Mouse (Mus musculus) limb, embryonic 13.5 days (tissue): ENCODE data around the gene Klk11. TPM values are rescaled to one million over a fixed set of nuclear protein-coding genes. Genes with fewer than 3 reads are reported as not detected.

Experiments
- ATAC-seq: fragments of 200-750 bp; cut with Nextera tagmentation; 2 replicates; pipeline ENCODE4 v1.8.0; 2017; ENCODE audit warnings: low read depth, moderate number of reproducible peaks, moderate TSS enrichment; ENCODE audit not compliant: low FRiP score
- H3K27ac ChIP-seq: fragments of 300-500 bp; sonication (generic); 2 replicates; pipeline ENCODE4 v1.5.1; 2015; ENCODE audit warnings: inconsistent platforms, mild to moderate bottlenecking, moderate library complexity
- H3K27me3 ChIP-seq: fragments of 300-500 bp; sonication (generic); 2 replicates; pipeline ENCODE4 v1.6.1; 2015; ENCODE audit warnings: mild to moderate bottlenecking, inconsistent platforms
- H3K36me3 ChIP-seq: fragments of 300-500 bp; sonication (generic); 2 replicates; pipeline ENCODE4 v1.6.1; 2015; ENCODE audit warnings: inconsistent platforms, mild to moderate bottlenecking, moderate library complexity
- H3K4me1 ChIP-seq: fragments of 300-500 bp; sonication (generic); 2 replicates; pipeline ENCODE4 v1.6.1; 2015; ENCODE audit warnings: inconsistent platforms
- H3K4me2 ChIP-seq: fragments of 300-500 bp; sonication (generic); replicated peaks from 2 replicates; pipeline ENCODE4 v1.6.1; 2015; ENCODE audit warnings: inconsistent platforms, mild to moderate bottlenecking, moderate library complexity
- H3K4me3 ChIP-seq: fragments of 300-500 bp; sonication (generic); 2 replicates; pipeline ENCODE4 v1.5.1; 2015; ENCODE audit warnings: moderate library complexity, mild to moderate bottlenecking, inconsistent platforms
- H3K9ac ChIP-seq: fragments of 300-500 bp; sonication (generic); 2 replicates; pipeline ENCODE4 v1.6.1; 2015; ENCODE audit warnings: mild to moderate bottlenecking, inconsistent platforms
- H3K9me3 ChIP-seq: fragments of 300-500 bp; sonication (generic); 2 replicates; pipeline ENCODE4 v1.6.1; 2016; ENCODE audit warnings: inconsistent platforms
- WGBS: fragments of 180-500 bp; shearing (Covaris S2); methylation state at CpG from one replicate; pipeline ENCODE4 v1.1.7; 2015; 5-methylcytosine and 5-hydroxymethylcytosine counted together
- polyA plus RNA-seq: library from polyadenylated mRNA; unstranded; fragments of >200 nt; fragmentation: Nextera tagmentation; extraction: Ambion mirVana; gene quantifications from 2 replicates; pipeline ENCODE4 v1.2.1, GENCODE M21; 2015

Gene Klk11
- polyA plus RNA-seq = 0.27 and 0.70 TPM in 2 replicates

DNA sequence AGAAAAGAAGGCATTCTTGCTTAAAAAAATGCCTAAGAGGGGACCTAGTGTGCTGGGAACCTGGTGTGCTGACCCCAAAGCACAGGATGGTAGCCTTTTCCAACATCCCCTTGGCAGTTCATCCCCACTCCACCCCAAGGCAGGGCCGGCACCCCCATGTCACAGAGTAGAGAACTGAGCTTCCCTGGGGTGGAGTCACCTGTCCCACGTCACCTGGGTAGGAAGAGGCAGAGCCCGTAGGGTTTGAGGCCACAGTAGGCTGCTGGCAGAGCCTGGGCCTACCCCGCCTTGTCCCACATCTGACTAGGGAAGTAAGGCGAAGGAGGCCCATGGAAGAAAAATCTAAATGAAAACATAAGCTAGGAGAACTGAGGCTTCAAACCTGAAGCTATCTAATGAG is at the start of gene Klk11:
Gene Klk11, plus strand, starts transcription at position 241 of the 400 bp plus-strand sequence.
- no peaks in the 10 kb centered on the region for H3K36me3 ChIP-seq
- no peaks in the 10 kb centered on the region for H3K9me3 ChIP-seq
- 86% methylated on average over 5 of the region's 5 CpGs for WGBS
- ATAC-seq = no peak
- H3K27me3 ChIP-seq = no peaks in the 10 kb centered on the region
- H3K4me2 ChIP-seq = no peak within 1 kb of the TSS
- H3K4me1 ChIP-seq = no peaks in the 10 kb centered on the region
- no peak within 1 kb of the TSS for H3K27ac ChIP-seq
- H3K9ac ChIP-seq = no peak within 1 kb of the TSS
- no peak within 1 kb of the TSS for H3K4me3 ChIP-seq

DNA sequence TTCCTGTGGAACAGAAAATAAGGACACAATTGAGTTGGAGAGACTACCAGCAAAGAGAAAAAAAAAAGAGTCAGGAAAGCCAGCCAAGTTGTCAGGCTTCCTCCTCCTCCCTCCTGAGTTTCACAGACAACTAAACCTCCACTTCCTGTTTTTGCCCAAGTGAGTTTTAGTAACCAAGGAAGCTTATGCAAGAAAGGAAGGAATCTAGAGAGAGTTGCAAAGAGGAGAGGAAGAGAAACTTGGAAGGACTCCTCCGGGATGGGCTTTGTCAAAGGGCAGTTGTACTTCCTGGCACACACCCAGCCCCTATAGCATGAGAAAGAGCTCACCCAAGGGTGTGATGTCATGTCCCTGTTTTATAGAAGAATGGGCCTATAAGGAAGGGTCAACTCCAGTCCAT is 26.6 kb upstream of the Klk11 start:
- no peak overlapping the region for H3K9ac ChIP-seq
- no peaks in the 10 kb centered on the region for H3K27me3 ChIP-seq
- H3K36me3 ChIP-seq = no peaks in the 10 kb centered on the region
- no peak for ATAC-seq
- H3K4me2 ChIP-seq = no peak overlapping the region
- H3K9me3 ChIP-seq = no peaks in the 10 kb centered on the region
- no peaks in the 10 kb centered on the region for H3K4me1 ChIP-seq
- WGBS = 75% methylated on average over 1 of the region's 1 CpGs
- no peak overlapping the region for H3K27ac ChIP-seq
- no peak overlapping the region for H3K4me3 ChIP-seq

DNA sequence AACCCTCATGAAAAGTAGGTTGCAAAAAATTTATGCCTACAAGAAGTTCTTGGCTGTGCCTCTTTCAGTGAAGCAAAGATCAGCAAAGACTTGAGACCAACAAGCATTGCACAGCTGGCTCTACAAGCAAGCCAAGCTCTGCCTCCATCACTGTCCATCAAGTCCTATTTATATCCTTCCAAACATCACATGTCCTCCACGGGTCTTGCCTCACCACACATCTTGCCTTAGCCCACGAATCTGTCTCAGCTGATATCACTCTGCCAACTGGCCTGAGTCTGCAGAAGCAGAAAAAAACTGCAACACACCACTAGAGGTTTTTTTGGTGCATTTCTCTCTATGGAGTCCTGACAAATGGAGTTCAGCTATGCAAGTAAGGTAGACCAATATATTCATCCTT is 21.6 kb upstream of the Klk11 start:
- Histone ChIP-seq H3K4me3 (no peak overlapping the region), H3K4me1 (no peaks in the 10 kb centered on the region), H3K9ac (no peak overlapping the region), H3K27ac (no peak overlapping the region), H3K4me2 (no peak overlapping the region), H3K36me3 (no peaks in the 10 kb centered on the region), H3K9me3 (no peaks in the 10 kb centered on the region), H3K27me3 (no peaks in the 10 kb centered on the region)
- WGBS = 70% methylated on average over 2 of the region's 2 CpGs
- no peak for ATAC-seq

DNA sequence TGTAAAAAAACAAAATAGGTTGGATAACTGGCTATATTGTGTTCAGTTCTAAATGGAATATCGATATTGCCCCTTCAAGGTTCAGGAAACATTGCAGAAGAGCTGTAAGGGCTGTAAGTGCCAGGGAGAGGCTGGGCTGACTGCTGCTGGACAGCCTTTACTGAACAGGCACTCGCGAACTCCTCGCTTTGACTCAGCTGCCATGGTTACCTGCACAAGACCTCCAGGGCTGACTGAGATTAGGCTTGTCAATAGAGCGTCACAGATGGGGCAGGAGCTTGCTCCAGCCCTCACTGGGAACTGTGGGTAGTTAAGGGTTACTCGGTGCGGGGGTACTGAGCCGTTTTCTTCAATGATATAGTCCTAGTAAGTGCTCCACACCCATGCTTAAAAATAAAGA is 7.9 kb upstream of the Klk11 start:
- no peak overlapping the region for H3K4me3 ChIP-seq
- H3K36me3 ChIP-seq = no peaks in the 10 kb centered on the region
- no peak overlapping the region for H3K9ac ChIP-seq
- H3K27me3 ChIP-seq = no peaks in the 10 kb centered on the region
- no peaks in the 10 kb centered on the region for H3K4me1 ChIP-seq
- WGBS = 69% methylated on average over 8 of the region's 8 CpGs
- H3K27ac ChIP-seq = no peak overlapping the region
- no peak overlapping the region for H3K4me2 ChIP-seq
- no peak for ATAC-seq
- H3K9me3 ChIP-seq = no peaks in the 10 kb centered on the region

DNA sequence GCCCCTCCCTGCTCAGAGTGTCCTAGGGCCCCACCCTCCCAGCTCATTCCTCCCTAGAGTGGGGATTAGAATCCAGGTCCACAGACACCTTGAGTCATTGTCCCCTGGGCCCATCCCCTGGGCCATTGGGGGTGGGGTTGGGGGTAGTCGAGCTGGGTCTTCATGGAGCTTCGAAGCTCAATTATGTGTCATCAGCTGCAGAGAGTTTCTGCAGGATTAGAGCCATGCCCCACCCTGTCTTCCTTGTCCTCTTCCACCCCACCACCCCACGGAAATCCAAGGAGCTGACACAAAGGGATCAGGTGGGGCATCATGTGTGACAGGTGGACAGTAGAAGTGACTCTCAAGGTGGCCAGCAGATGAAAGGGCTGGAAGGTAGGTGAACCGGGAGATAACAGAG is 5.8 kb upstream of the Klk11 start, which contains the start of gene Klk12:
Gene Klk12, plus strand, starts transcription at position 301 of the 400 bp plus-strand sequence.
- no peak within 1 kb of the TSS for H3K9ac ChIP-seq
- no peaks in the 10 kb centered on the region for H3K9me3 ChIP-seq
- no peak for ATAC-seq
- no peaks in the 10 kb centered on the region for H3K36me3 ChIP-seq
- no peaks in the 10 kb centered on the region for H3K4me1 ChIP-seq
- no peak within 1 kb of the TSS for H3K4me2 ChIP-seq
- H3K27ac ChIP-seq = no peak within 1 kb of the TSS
- no peaks in the 10 kb centered on the region for H3K27me3 ChIP-seq
- WGBS = 78% methylated on average over 4 of the region's 4 CpGs
- no peak within 1 kb of the TSS for H3K4me3 ChIP-seq

DNA sequence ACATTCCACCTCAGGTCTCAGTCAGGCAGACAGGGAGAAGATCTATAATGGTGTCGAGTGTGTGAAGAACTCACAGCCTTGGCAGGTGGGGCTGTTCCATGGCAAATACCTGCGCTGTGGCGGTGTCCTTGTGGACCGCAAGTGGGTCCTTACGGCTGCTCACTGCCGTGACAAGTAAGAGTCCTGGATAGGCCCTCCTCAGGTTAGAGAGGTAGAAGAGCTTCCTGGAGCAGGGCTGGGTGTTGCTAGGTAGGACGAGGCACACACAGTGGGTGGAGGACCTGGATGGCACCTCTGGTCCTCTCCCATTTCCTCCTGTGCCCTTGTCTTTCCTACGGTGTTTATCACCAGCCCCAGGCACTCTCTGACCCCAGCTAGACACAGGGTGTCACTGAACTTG is 4.8 kb upstream of the Klk11 start:
- Histone ChIP-seq H3K27me3 (no peaks in the 10 kb centered on the region), H3K4me1 (no peaks in the 10 kb centered on the region), H3K9me3 (no peaks in the 10 kb centered on the region), H3K27ac (no peak overlapping the region), H3K4me3 (no peak overlapping the region), H3K36me3 (no peaks in the 10 kb centered on the region), H3K9ac (no peak overlapping the region), H3K4me2 (no peak overlapping the region)
- ATAC-seq = no peak
- 87% methylated on average over 8 of the region's 8 CpGs for WGBS

DNA sequence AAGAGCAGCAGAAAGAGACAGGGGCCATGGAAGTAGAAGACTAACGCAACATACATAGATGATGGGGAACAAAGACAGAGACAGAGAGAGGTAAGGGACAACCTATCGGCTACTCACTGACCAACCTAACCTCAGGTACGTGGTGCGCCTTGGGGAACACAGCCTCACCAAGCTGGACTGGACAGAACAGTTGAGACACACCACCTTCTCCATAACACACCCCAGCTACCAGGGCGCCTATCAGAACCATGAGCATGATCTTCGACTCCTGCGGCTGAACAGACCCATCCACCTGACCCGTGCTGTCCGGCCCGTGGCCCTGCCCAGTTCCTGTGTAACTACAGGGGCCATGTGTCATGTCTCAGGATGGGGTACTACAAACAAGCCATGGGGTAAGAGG is 3.7 kb upstream of the Klk11 start:
- no peaks in the 10 kb centered on the region for H3K9me3 ChIP-seq
- no peaks in the 10 kb centered on the region for H3K27me3 ChIP-seq
- no peak overlapping the region for H3K4me3 ChIP-seq
- H3K4me2 ChIP-seq = no peak overlapping the region
- no peak overlapping the region for H3K9ac ChIP-seq
- H3K4me1 ChIP-seq = no peaks in the 10 kb centered on the region
- ATAC-seq = no peak
- H3K27ac ChIP-seq = no peak overlapping the region
- 92% methylated on average over 10 of the region's 10 CpGs for WGBS
- H3K36me3 ChIP-seq = no peaks in the 10 kb centered on the region

DNA sequence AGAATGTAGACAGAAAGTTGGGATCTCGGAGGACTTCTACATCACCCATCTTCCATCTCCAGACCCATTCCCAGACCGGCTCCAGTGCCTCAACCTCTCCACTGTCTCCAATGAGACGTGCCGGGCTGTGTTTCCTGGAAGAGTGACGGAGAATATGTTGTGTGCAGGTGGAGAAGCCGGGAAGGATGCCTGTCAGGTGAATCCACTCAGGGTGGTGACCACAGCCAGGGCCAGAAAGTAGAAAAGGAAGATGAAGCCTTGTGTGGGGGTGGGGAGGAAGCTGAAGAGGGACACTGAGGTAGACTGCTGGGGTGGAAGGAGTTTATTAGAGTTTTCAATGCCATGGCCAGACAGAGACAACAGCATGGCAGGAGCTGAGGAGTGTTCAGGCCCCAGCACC is 2.5 kb upstream of the Klk11 start:
- Histone ChIP-seq H3K4me3 (no peak overlapping the region), H3K27me3 (no peaks in the 10 kb centered on the region), H3K4me2 (no peak overlapping the region), H3K9ac (no peak overlapping the region), H3K27ac (no peak overlapping the region), H3K4me1 (no peaks in the 10 kb centered on the region), H3K9me3 (no peaks in the 10 kb centered on the region), H3K36me3 (no peaks in the 10 kb centered on the region)
- ATAC-seq = no peak
- WGBS = 92% methylated on average over 6 of the region's 6 CpGs

DNA sequence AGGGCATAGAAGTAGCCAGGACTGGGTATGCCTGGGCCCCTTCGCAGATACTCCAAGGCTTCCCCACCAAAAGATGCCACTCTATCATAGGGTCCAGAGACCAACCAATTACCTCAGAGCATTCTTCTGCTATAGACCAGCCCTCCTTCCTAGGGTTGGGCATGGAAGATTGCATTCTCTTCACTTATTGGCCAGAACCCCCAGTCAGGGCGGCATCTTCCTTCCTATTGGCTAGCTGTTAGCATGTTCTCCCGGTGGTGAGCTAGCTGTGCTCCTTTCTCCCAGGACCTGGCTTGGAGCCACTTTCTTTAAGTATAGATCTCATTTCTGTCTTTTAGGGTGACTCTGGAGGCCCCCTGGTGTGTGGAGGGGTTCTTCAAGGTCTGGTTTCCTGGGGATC is 1.5 kb upstream of the Klk11 start:
- H3K4me1 ChIP-seq = no peaks in the 10 kb centered on the region
- H3K9ac ChIP-seq = no peak overlapping the region
- no peak overlapping the region for H3K27ac ChIP-seq
- ATAC-seq = no peak
- H3K36me3 ChIP-seq = no peaks in the 10 kb centered on the region
- H3K27me3 ChIP-seq = no peaks in the 10 kb centered on the region
- 78% methylated on average over 3 of the region's 3 CpGs for WGBS
- H3K4me3 ChIP-seq = no peak overlapping the region
- no peaks in the 10 kb centered on the region for H3K9me3 ChIP-seq
- H3K4me2 ChIP-seq = no peak overlapping the region

DNA sequence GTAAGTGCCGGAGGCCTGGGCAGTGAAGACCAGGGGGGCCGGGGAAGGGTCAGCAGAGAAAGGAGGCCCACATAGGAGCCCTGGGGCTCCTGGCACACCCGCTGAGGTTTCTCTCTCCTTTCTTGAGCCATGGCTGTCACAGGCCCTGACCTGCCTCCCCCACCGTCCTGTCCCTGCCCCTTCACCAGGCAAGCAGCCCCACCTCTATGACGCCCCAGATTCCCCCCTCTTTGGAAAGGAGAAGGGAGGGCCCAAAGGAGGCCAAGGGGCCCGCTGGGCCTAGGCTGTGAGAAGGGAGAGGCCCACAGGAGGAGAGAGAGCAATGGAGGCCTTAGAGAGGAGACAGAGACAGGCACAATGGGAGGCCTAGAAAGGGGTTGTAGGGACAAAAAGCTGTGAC is 398 bp downstream of the Klk11 start:
- no peaks in the 10 kb centered on the region for H3K9me3 ChIP-seq
- no peak for ATAC-seq
- H3K27me3 ChIP-seq = no peaks in the 10 kb centered on the region
- H3K4me1 ChIP-seq = no peaks in the 10 kb centered on the region
- no peak overlapping the region for H3K9ac ChIP-seq
- WGBS = 60% methylated on average over 6 of the region's 6 CpGs
- no peak overlapping the region for H3K27ac ChIP-seq
- H3K4me3 ChIP-seq = no peak overlapping the region
- H3K36me3 ChIP-seq = no peaks in the 10 kb centered on the region
- H3K4me2 ChIP-seq = no peak overlapping the region

DNA sequence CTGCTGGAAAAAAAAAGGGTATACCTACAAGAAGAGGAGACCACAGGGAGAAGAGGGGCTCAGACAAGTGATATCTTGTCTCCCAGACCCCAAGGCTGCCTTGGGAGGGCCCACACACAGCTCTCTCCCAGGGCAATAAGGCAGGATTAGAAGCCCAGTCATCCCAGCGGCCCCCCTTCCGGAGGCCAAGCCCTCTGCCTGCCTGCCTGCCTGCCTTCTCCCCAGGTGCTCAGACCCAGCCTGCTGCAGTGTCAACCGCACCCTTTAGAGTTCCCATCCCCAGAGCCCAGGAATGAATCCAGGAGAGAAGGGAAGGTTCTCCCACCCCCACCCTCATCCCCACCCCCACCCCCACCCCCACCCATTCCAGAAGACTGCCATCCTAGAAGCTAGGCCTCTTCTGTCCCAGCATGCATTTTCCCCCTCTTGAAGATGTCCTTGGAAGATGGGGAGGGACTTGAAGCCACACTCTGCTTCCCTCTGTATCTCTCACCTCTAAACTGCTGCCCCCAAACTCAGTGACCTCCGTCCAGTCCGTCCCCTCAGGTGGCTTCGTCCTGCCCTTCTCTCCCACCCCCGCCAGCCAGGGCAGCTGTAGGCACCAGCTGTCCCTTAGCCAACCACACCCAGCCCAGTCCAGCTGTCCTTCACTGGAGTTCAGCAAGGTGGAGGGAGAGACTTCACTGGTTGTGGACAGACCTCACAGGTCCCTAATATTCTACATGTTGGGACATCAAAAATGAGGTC is 1.1 kb downstream of the Klk11 start:
- ATAC-seq = no peak
- H3K27me3 ChIP-seq = no peaks in the 10 kb centered on the region
- no peaks in the 10 kb centered on the region for H3K36me3 ChIP-seq
- no peaks in the 10 kb centered on the region for H3K4me1 ChIP-seq
- no peaks in the 10 kb centered on the region for H3K9me3 ChIP-seq
- no peak overlapping the region for H3K9ac ChIP-seq
- no peak overlapping the region for H3K4me2 ChIP-seq
- 40% methylated on average over 7 of the region's 7 CpGs for WGBS
- no peak overlapping the region for H3K4me3 ChIP-seq
- no peak overlapping the region for H3K27ac ChIP-seq

DNA sequence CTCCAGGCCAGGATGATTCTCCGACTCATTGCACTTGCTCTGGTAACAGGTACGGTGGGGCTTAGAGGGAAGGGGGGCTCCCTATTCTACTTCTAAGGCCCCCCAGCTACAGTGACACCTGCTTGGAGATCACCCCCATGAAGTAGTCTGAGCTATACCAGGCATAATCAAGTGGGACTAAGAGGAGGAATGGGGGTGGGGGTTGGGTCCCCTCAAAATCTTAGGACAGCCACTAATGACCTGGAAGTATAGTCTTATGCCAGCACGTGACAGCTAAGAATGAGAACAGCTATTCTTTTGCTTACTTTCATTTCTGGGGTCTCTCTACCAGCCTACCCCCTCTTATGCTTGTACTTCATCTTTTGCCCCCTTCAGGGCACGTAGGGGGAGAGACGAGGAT is 2.1 kb downstream of the Klk11 start:
- 80% methylated on average over 5 of the region's 5 CpGs for WGBS
- no peak for ATAC-seq
- Histone ChIP-seq H3K4me3 (no peak overlapping the region), H3K27ac (no peak overlapping the region), H3K27me3 (no peaks in the 10 kb centered on the region), H3K9me3 (no peaks in the 10 kb centered on the region), H3K4me2 (no peak overlapping the region), H3K9ac (no peak overlapping the region), H3K36me3 (no peaks in the 10 kb centered on the region), H3K4me1 (no peaks in the 10 kb centered on the region)

DNA sequence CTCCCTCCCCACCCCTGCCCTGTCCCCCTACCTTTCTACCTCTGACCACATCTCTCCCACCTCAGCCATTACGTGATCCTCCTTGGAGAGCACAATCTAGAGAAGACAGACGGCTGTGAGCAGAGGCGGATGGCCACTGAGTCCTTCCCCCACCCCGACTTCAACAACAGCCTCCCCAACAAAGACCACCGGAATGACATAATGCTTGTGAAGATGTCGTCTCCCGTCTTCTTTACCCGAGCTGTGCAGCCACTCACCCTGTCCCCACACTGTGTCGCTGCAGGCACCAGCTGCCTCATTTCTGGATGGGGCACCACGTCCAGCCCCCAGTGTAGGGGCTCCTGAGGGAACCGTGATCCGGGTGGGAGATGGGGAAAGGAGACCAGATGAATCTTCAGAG is 3.0 kb downstream of the Klk11 start:
- Histone ChIP-seq H3K4me1 (0 out of 2 replicates have a peak, but pooled peaks cover 2% of the 10 kb centered on the region), H3K36me3 (no peaks in the 10 kb centered on the region), H3K4me3 (no peak overlapping the region), H3K9me3 (no peaks in the 10 kb centered on the region), H3K4me2 (no peak overlapping the region), H3K27me3 (no peaks in the 10 kb centered on the region), H3K9ac (no peak overlapping the region), H3K27ac (no peak overlapping the region)
- 86% methylated on average over 12 of the region's 12 CpGs for WGBS
- ATAC-seq = no peak
